ENCODE assay signal across 15 mouse cellular contexts in the genomic region with DNA sequence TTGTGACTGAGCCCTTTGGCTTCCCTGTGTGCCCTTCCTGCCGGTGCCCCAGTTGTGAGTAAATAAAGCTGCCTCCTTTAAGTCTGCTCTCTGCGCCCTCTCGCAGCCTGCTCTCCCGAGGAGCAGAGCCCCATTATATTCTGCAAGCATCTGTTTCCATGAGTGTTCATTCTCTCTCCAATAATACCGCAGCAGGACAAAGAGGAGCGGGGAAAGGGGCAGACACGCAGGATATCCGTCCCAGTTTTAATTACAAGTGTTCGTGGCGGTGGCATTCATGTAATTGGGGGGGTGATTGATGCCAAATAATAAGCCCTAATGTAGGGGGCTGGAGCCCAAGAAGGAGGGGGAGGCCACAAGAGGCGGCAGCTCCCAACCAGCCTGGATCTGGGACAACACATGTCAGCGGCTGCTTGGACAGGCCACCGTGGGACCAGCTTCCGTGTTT.
DNase-seq lines count a peak whose midpoint lies in the region; ATAC-seq and TF ChIP-seq lines count a peak whose summit lies in the region.
"Had no signal": no experiment of that assay in that cellular context is flagged by ENCODE, and none has a peak within 500 bp of the region (broad histone marks: within the 10 kb centered on the region; RNA-seq: fewer than 3 reads in every experiment).

No protein-coding gene starts in this region.

- no peaks in the 10 kb centered on the region for H3K36me3 ChIP-seq in forebrain, embryonic 11.5 days (ENCODE audit: control insufficient read depth, insufficient read depth, low read length)
- no peaks in the 10 kb centered on the region for H3K36me3 ChIP-seq in hindbrain, embryonic 15.5 days
- no peaks in the 10 kb centered on the region for H3K36me3 ChIP-seq in midbrain, embryonic 15.5 days (replicated peaks)

- TF ChIP-seq POLR2A in brain, embryonic 14.5 days (IDR thresholded peaks at IDR 0.05; ENCODE audit: borderline replicate concordance, extremely low read depth, insufficient read depth, insufficient read length, poor library complexity, severe bottlenecking): no peak
- TF ChIP-seq POLR2A in cerebellum, adult 2 months (IDR thresholded peaks at IDR 0.05; ENCODE audit: borderline replicate concordance, insufficient read depth, low read length): no peak

- no peaks in the 10 kb centered on the region for H3K27me3 ChIP-seq in forebrain, embryonic 11.5 days (ENCODE audit: control insufficient read depth, insufficient read depth, low read length)
- H3K27me3 ChIP-seq in hindbrain, embryonic 15.5 days: no peaks in the 10 kb centered on the region
- no peaks in the 10 kb centered on the region for H3K27me3 ChIP-seq in midbrain, embryonic 15.5 days (replicated peaks)
- no peaks in the 10 kb centered on the region for H3K27me3 ChIP-seq in cerebellum, adult 2 months (ENCODE audit: control insufficient read depth, insufficient read depth, low read length)
- H3K27me3 ChIP-seq: Patski had no signal

- no peak overlapping the region for H3K27ac ChIP-seq in forebrain, embryonic 11.5 days (ENCODE audit: low read depth, low read length)
- H3K27ac ChIP-seq in hindbrain, embryonic 15.5 days (replicated peaks): peak overlapping the region; percentile 5; the same call in 1 of the 2 replicates
- H3K27ac ChIP-seq in midbrain, embryonic 15.5 days: no peak overlapping the region
- H3K27ac ChIP-seq in cerebellum, adult 2 months (ENCODE audit: insufficient read depth, low read length): no peak overlapping the region
- H3K27ac ChIP-seq: heart, adult 2 months had no signal

- H3K4me2 ChIP-seq in forebrain, embryonic 11.5 days (ENCODE audit: low read depth, low read length, severe bottlenecking): peak overlapping the region; percentile 2; the same call in 1 of the 2 replicates
- H3K4me2 ChIP-seq in hindbrain, embryonic 15.5 days: peak overlapping the region; percentile 49
- peak overlapping the region; percentile 28; the same call in 1 of the 2 replicates for H3K4me2 ChIP-seq in midbrain, embryonic 15.5 days

- TF ChIP-seq CTCF in brain, embryonic 14.5 days (IDR thresholded peaks at IDR 0.05; ENCODE audit: borderline replicate concordance, extremely low read depth, insufficient read depth, insufficient read length): no peak
- TF ChIP-seq CTCF in cerebellum, adult 2 months (IDR thresholded peaks at IDR 0.05; ENCODE audit: borderline replicate concordance, insufficient read depth, low read depth, low read length): no peak

- 22% methylated on average over 14 of the region's 14 CpGs for WGBS in forebrain, embryonic 11.5 days
- 19% methylated on average over 14 of the region's 14 CpGs for WGBS in hindbrain, embryonic 15.5 days
- 27% methylated on average over 14 of the region's 14 CpGs for WGBS in midbrain, embryonic 15.5 days
- 26% methylated on average over 14 of the region's 14 CpGs for WGBS in cerebellum, adult 2 months

- ATAC-seq in forebrain, embryonic 11.5 days (replicated peaks; ENCODE audit: low FRiP score): peak; percentile 80
- ATAC-seq in hindbrain, embryonic 15.5 days (ENCODE audit: low FRiP score, low read depth): 0 out of 2 replicates have a peak, but pooled peaks have one; percentile 66
- ATAC-seq in midbrain, embryonic 15.5 days (replicated peaks): peak; percentile 67; the same call in 1 of the 2 replicates
- no peak for ATAC-seq in frontal cortex, adult (ENCODE audit: low TSS enrichment)
- ATAC-seq: CD4-positive, CD25-positive, alpha-beta regulatory T cell, adult 4 months; Patski had no signal

- peaks cover 7% of the 10 kb centered on the region; the same call in 1 of the 2 replicates for H3K4me1 ChIP-seq in forebrain, embryonic 11.5 days (replicated peaks; ENCODE audit: control insufficient read depth, insufficient read depth, low read length)
- peaks cover 13% of the 10 kb centered on the region for H3K4me1 ChIP-seq in hindbrain, embryonic 15.5 days (replicated peaks)
- H3K4me1 ChIP-seq in midbrain, embryonic 15.5 days: peaks cover 12% of the 10 kb centered on the region
- no peaks in the 10 kb centered on the region for H3K4me1 ChIP-seq in cerebellum, adult 2 months (ENCODE audit: control insufficient read depth, insufficient read depth, low read length)

- H3K4me3 ChIP-seq in forebrain, embryonic 11.5 days (ENCODE audit: low read depth, low read length): no peak overlapping the region
- H3K4me3 ChIP-seq in hindbrain, embryonic 15.5 days: no peak overlapping the region
- H3K4me3 ChIP-seq in midbrain, embryonic 15.5 days: no peak overlapping the region
- no peak overlapping the region for H3K4me3 ChIP-seq in cerebellum, adult 2 months (replicated peaks; ENCODE audit: insufficient read depth, low read depth, low read length)
- H3K4me3 ChIP-seq: heart, adult 2 months had no signal

- no peak overlapping the region for H3K9ac ChIP-seq in forebrain, embryonic 11.5 days (ENCODE audit: low read length)
- H3K9ac ChIP-seq in hindbrain, embryonic 15.5 days: no peak overlapping the region
- no peak overlapping the region for H3K9ac ChIP-seq in midbrain, embryonic 15.5 days

- no peaks in the 10 kb centered on the region for H3K9me3 ChIP-seq in forebrain, embryonic 11.5 days (ENCODE audit: control insufficient read depth, low read length)
- H3K9me3 ChIP-seq in hindbrain, embryonic 15.5 days: no peaks in the 10 kb centered on the region
- H3K9me3 ChIP-seq in midbrain, embryonic 15.5 days: no peaks in the 10 kb centered on the region

- DNase-seq in brain, embryonic 14.5 days (ENCODE audit: low read depth): peak; percentile 94
- no peak for DNase-seq in forebrain, embryonic 11.5 days (ENCODE audit: low spot score)
- DNase-seq in layer of hippocampus, postnatal 25 days (ENCODE audit: extremely low spot score in 1 of 2, low spot score in 1 of 2): no peak
- DNase-seq in cerebellum, adult 2 months: no peak
- no peak for DNase-seq in right cerebral cortex, postnatal 36 days (ENCODE audit: low spot score in 2 of 2)
- DNase-seq: adrenal gland, postnatal 10 days; heart, adult 2 months; heart, postnatal 4 days; layer of hippocampus, adult 9-11 months; lung, postnatal 10 days had no signal
